Mouse (Mus musculus) neural tube, embryonic 12.5 days (tissue): ENCODE results near the gene Abcb8. TPM values are rescaled to one million over a fixed set of nuclear protein-coding genes. Genes with fewer than 3 reads are reported as not detected.

Experiments used
- ATAC-seq: fragments of 200-750 bp; cut with Nextera tagmentation; 2 replicates; pipeline ENCODE4 v1.8.0; 2017; ENCODE audit warnings: low read depth, mild to moderate bottlenecking, moderate TSS enrichment, moderate library complexity; ENCODE audit not compliant: low FRiP score
- H3K27ac ChIP-seq: fragments of 300-500 bp; sonication (generic); 2 replicates; pipeline ENCODE4 v1.5.1; 2016
- H3K27me3 ChIP-seq: fragments of 300-500 bp; sonication (generic); replicated peaks from 2 replicates; pipeline ENCODE4 v1.6.1; 2016; ENCODE audit warnings: mild to moderate bottlenecking
- H3K36me3 ChIP-seq: fragments of 300-500 bp; sonication (generic); 2 replicates; pipeline ENCODE4 v1.6.1; 2016; ENCODE audit warnings: mild to moderate bottlenecking
- H3K4me1 ChIP-seq: fragments of 300-500 bp; sonication (generic); 2 replicates; pipeline ENCODE4 v1.6.1; 2016
- H3K4me2 ChIP-seq: fragments of 300-500 bp; sonication (generic); replicated peaks from 2 replicates; pipeline ENCODE4 v1.6.1; 2016; ENCODE audit warnings: mild to moderate bottlenecking
- H3K4me3 ChIP-seq: fragments of 300-500 bp; sonication (generic); 2 replicates; pipeline ENCODE4 v1.5.1; 2016
- H3K9ac ChIP-seq: fragments of 300-500 bp; sonication (generic); 2 replicates; pipeline ENCODE4 v1.6.1; 2016; ENCODE audit warnings: mild to moderate bottlenecking
- H3K9me3 ChIP-seq: fragments of 300-500 bp; sonication (generic); 2 replicates; pipeline ENCODE4 v1.6.1; 2016; ENCODE audit warnings: mild to moderate bottlenecking
- WGBS: fragments of 180-500 bp; shearing (Covaris S2); methylation state at CpG from one replicate; pipeline ENCODE4 v1.1.7; 2016; 5-methylcytosine and 5-hydroxymethylcytosine counted together
- polyA plus RNA-seq: library from polyadenylated mRNA; unstranded; fragments of >200 nt; fragmentation: Nextera tagmentation; extraction: Ambion mirVana; gene quantifications from 2 replicates; pipeline ENCODE4 v1.2.1, GENCODE M21; 2016

The Abcb8 gene
- polyA plus RNA-seq, 1 experiment from 2014 or later = 52.7 TPM

DNA sequence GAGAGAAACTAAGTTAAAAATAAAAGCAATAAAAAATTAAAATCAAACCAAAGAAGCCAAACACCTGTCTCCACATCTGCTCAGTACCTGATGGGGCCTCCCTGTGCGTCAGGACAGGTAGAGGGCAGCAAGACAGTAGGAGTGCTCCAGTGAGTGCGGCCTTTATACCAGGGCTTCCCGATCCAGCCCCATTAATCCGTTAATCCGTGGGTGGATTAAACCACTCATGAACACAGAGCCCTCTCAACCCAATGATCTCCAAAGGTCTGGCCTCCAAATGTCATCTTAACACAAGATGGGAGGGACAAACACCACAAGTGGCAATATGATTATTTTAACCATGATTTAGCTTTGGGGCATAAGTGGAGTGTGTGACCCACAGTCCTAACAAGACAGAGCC lies 19.7 kb upstream of the Abcb8 start:
- Histone ChIP-seq H3K9ac (no peak overlapping the region), H3K36me3 (no peaks in the 10 kb centered on the region), H3K4me3 (no peak overlapping the region), H3K27ac (no peak overlapping the region), H3K9me3 (no peaks in the 10 kb centered on the region), H3K4me2 (no peak overlapping the region), H3K27me3 (no peaks in the 10 kb centered on the region), H3K4me1 (no peaks in the 10 kb centered on the region)
- ATAC-seq = no peak
- 78% methylated on average over 5 of the region's 5 CpGs for WGBS

DNA sequence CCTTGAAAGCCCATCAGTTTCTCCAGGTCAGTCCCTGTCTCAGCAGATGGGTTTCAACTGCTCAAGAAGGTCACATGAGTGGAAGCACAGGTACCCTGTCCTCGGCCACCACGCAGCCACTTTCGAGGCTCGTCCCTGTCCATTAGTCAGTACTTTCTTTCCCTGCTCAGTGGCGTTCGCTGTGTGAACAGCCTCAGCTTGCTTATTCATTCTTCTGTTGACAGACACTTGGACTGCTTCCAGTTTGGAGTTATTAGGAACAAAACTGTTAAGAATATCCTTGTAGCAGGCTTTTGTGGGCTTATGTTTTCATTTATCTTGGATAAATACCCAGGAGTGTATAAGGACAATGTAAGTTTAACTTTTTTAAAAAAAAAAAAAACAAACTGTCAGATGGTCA lies 19.2 kb upstream of the Abcb8 start:
- no peaks in the 10 kb centered on the region for H3K27me3 ChIP-seq
- H3K9me3 ChIP-seq = no peaks in the 10 kb centered on the region
- no peaks in the 10 kb centered on the region for H3K36me3 ChIP-seq
- H3K4me1 ChIP-seq = no peaks in the 10 kb centered on the region
- H3K4me3 ChIP-seq = no peak overlapping the region
- ATAC-seq = no peak
- H3K4me2 ChIP-seq = no peak overlapping the region
- H3K9ac ChIP-seq = no peak overlapping the region
- WGBS = 79% methylated on average over 6 of the region's 6 CpGs
- no peak overlapping the region for H3K27ac ChIP-seq

DNA sequence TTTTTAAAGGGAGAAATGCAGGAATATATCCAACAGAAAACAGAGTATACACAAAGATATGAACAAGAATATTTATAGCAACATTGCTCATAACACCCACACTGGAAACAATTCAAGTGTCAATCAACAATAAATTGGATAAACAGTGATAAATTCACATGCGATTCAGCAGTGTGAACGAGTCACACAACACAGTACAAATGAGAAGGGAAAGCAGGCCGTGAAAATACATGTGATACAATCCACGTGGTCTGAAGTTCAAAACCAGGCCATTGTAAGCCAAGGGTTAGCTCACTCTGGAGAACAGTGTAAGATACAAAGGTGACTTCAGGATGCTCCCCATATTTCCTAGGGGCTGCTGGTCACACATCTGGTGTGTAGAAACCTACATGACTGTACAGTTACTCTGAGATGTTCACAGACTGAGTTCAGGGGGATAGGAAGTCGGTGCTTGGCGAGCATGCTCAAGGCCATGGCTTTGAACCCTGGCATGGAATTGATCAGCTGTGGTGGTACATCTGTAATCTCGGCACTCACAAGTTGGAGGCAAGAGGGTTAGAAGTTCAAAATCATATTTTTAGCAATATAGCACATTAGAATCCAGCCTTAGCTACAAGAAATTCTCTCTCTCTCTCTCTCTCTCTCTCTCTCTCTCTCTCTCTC lies 18.7 kb upstream of the Abcb8 start:
- no peak overlapping the region for H3K4me2 ChIP-seq
- H3K9me3 ChIP-seq = no peaks in the 10 kb centered on the region
- no peak overlapping the region for H3K9ac ChIP-seq
- no peak overlapping the region for H3K27ac ChIP-seq
- H3K4me3 ChIP-seq = no peak overlapping the region
- no peaks in the 10 kb centered on the region for H3K4me1 ChIP-seq
- no peaks in the 10 kb centered on the region for H3K36me3 ChIP-seq
- ATAC-seq = no peak
- WGBS = 85% methylated on average over 7 of the region's 7 CpGs
- H3K27me3 ChIP-seq = no peaks in the 10 kb centered on the region

DNA sequence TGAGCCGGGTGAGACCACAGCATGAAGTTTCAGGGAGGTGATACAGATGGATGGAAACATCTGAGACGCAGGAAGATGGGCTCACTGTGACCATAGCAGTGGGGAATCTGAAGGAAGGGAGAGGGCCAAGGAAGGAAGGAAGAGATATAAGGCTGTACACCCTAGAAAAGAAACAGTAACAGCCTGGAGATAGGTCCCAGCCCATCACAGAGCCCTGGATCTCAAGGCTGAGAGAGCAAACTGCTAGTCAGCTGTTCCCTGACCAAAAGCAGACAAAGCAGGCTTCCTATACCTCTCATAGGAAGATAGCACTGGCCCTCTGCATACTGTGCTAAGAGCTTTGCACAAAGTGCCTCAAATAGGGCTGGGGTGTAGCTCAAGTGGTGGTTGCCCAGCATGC lies 14.8 kb upstream of the Abcb8 start:
- Histone ChIP-seq H3K4me3 (no peak overlapping the region), H3K9me3 (no peaks in the 10 kb centered on the region), H3K4me2 (no peak overlapping the region), H3K27me3 (0 out of 2 replicates have a peak, but pooled peaks cover 3% of the 10 kb centered on the region), H3K4me1 (peaks cover 8% of the 10 kb centered on the region), H3K36me3 (no peaks in the 10 kb centered on the region), H3K27ac (no peak overlapping the region), H3K9ac (no peak overlapping the region)
- 79% methylated on average over 2 of the region's 2 CpGs for WGBS
- no peak for ATAC-seq

DNA sequence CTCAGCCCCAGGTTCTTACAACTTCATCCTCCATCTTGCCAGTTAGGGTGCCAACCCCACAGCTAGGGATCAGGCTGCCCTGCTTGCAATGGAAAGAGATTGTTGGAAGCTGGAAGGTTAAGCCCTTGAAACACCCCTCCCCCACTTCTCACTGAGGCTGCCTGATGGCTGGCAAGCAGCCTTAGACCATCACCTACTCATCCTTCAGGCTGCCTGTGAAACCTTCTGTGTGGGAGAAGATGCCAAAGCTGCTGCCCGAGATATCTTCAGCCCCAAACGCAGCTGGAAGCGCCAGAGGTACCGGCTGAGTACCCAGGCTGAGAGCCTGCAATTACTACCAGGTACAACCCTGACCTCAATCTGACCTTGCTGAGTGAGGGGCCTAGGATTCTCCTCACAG lies 14.0 kb upstream of the Abcb8 start:
- ATAC-seq = no peak
- no peaks in the 10 kb centered on the region for H3K36me3 ChIP-seq
- no peak overlapping the region for H3K4me3 ChIP-seq
- H3K9me3 ChIP-seq = no peaks in the 10 kb centered on the region
- H3K4me1 ChIP-seq = peaks cover 11% of the 10 kb centered on the region
- H3K27ac ChIP-seq = no peak overlapping the region
- 0 out of 2 replicates have a peak, but pooled peaks cover 3% of the 10 kb centered on the region for H3K27me3 ChIP-seq
- H3K4me2 ChIP-seq = no peak overlapping the region
- no peak overlapping the region for H3K9ac ChIP-seq
- WGBS = 79% methylated on average over 4 of the region's 4 CpGs

DNA sequence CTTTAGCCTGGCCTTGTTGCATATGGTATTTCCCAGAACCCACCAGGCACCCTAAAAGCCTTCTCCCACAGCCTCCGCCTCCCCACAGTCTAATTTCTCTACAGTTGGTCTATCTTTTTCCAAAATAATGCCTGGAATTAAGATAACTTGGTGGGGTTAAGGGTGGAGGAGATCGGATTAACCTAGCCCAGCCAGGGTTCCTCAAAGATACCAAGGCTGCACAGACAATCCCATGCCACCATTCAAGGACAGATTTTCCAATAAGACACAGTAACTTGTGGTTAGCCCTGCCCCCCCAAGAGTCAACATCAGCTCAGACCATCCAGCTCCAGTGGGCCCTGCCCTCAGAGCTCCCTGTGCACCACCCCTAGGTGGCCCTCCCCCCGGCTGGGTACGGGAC lies 13.0 kb upstream of the Abcb8 start:
- Histone ChIP-seq H3K27ac (no peak overlapping the region), H3K9ac (no peak overlapping the region), H3K4me3 (no peak overlapping the region), H3K9me3 (no peaks in the 10 kb centered on the region), H3K4me2 (no peak overlapping the region), H3K27me3 (peaks cover 9% of the 10 kb centered on the region; the same call in 1 of the 2 replicates), H3K4me1 (peaks cover 11% of the 10 kb centered on the region), H3K36me3 (no peaks in the 10 kb centered on the region)
- ATAC-seq = no peak
- WGBS = 95% methylated on average over 4 of the region's 4 CpGs

DNA sequence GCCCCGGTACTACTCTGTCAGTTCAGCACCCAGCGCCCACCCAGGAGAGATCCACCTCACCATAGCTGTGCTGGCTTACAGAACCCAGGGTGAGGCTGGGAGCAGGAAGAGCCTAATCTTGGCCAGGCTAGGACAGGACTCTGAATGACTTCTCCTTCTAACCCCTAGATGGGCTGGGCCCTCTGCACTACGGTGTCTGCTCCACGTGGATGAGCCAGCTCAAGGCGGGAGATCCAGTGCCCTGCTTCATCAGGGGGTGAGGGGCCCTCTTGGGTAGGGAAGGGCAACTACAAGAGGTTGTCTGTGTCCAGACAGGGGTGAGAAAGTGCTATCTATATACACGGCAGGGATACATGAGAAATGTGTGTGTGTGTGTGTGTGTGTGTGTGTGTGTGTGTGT lies 12.0 kb upstream of the Abcb8 start:
- whole genome bisulfite sequencing = 76% methylated on average over 6 of the region's 6 CpGs
- H3K9me3 ChIP-seq = no peaks in the 10 kb centered on the region
- peaks cover 11% of the 10 kb centered on the region for H3K4me1 ChIP-seq
- no peak overlapping the region for H3K9ac ChIP-seq
- no peaks in the 10 kb centered on the region for H3K36me3 ChIP-seq
- H3K27me3 ChIP-seq = peaks cover 19% of the 10 kb centered on the region
- H3K4me2 ChIP-seq = no peak overlapping the region
- H3K4me3 ChIP-seq = no peak overlapping the region
- no peak overlapping the region for H3K27ac ChIP-seq
- no peak for ATAC-seq

DNA sequence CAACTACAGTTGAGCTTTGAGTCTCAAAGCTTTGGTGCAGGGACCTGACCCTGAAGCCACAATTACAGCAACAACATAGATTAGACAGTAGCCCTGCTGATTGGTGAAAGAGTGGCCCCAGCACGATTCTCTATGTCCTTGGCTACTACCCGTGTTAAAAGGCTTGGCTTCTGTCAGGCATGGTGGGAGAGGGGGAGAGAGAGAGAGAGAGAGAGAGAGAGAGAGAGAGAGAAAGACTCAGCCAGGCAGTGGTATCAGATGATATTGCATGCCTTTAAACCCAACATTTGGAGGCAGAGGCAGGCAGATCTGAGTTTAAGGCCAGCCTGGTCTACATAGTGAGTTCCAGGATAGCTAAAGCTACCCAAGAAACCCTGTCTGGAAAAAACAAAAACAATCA lies 11.5 kb upstream of the Abcb8 start:
- Histone ChIP-seq H3K27me3 (peaks cover 24% of the 10 kb centered on the region), H3K4me3 (no peak overlapping the region), H3K27ac (no peak overlapping the region), H3K9ac (no peak overlapping the region), H3K9me3 (no peaks in the 10 kb centered on the region), H3K4me2 (no peak overlapping the region), H3K4me1 (peaks cover 14% of the 10 kb centered on the region), H3K36me3 (no peaks in the 10 kb centered on the region)
- no peak for ATAC-seq
- WGBS = 68% methylated on average over 2 of the region's 2 CpGs

DNA sequence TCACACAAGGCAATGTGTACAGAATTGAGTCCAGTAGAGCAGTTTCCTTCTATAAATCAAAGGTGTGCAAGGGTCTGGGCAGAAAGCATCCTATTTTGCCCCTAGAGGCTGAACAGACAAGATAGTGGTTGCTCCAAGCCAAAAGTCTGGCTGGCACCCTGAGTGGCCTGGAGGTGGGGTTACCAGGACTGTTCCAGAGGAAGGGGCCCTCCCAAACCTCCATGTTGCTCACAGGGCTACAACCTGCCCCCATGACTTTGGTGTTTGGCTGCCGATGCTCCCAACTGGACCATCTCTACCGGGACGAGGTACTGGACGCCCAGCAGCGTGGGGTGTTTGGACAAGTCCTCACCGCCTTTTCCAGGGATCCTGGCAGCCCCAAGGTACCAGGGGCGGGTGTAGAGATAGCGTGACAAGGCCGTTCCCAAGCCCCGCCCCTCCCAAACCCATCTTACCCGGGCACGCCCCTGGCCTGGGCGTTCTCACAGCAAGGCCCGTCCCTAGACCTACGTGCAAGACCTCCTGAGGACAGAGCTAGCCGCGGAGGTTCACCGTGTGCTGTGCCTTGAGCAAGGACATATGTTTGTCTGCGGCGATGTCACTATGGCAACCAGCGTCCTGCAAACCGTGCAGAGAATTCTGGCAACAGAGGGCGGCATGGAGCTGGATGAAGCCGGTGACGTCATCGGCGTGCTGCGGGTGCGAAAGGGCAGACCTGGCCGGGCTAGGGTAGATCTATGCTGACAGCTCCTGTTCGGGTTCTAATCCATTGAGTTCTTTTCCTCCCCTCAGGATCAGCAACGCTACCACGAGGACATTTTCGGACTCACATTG lies 10.2 kb upstream of the Abcb8 start:
- Histone ChIP-seq H3K4me2 (peak overlapping the region; percentile 75), H3K4me3 (peak overlapping the region; percentile 45), H3K9me3 (no peaks in the 10 kb centered on the region), H3K4me1 (peaks cover 27% of the 10 kb centered on the region), H3K27ac (no peak overlapping the region; the same call in 1 of the 2 replicates), H3K36me3 (no peaks in the 10 kb centered on the region), H3K27me3 (peaks cover 37% of the 10 kb centered on the region), H3K9ac (peak overlapping the region; percentile 53)
- ATAC-seq = peak; percentile 87
- under 1% methylated on average over 34 of the region's 34 CpGs for WGBS

DNA sequence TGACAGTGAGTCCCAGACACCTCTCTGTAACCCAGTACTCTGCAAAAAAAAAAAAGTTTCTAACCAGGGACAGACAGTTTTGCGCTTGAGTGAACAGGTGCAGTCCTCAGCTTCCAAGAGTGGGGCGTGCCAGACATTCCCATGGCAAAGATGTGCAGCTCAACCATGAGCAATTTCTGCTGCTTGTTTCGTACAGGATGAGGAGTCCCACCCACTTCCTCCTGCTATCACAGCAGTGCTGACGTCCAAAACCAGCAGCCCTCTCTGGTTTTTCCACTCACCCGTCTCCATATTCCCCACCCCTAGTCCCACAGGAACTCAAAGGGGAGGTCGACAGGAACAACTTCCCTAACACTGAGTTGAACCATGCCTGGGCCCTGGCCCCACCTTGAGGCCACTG lies 9.1 kb upstream of the Abcb8 start:
- no peaks in the 10 kb centered on the region for H3K36me3 ChIP-seq
- peaks cover 30% of the 10 kb centered on the region for H3K4me1 ChIP-seq
- H3K27me3 ChIP-seq = peaks cover 42% of the 10 kb centered on the region
- no peak overlapping the region for H3K27ac ChIP-seq
- H3K9me3 ChIP-seq = no peaks in the 10 kb centered on the region
- H3K4me3 ChIP-seq = no peak overlapping the region
- H3K9ac ChIP-seq = no peak overlapping the region
- no peak for ATAC-seq
- no peak overlapping the region for H3K4me2 ChIP-seq
- 66% methylated on average over 6 of the region's 6 CpGs for WGBS

DNA sequence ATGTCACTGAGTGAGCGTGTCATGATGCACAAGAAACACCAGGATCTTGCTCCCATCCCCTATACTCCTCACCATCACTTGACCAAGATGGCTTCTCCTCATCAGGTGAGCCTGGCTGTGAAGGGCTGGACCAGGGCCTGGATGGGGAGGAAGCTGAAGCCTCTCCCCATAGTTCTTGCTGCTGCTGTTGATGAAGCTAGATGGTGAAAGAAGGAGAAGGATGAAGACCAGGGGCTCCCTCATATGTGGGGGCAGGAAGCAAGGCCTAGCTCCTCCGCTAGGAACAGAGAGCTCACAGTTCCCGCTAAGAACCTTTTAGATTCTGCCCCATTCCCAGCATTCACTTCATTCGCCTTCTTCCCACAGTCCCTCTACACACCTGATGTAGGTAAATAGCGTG lies 8.1 kb upstream of the Abcb8 start:
- peaks cover 30% of the 10 kb centered on the region for H3K4me1 ChIP-seq
- WGBS = 93% methylated on average over 5 of the region's 5 CpGs
- H3K9ac ChIP-seq = no peak overlapping the region
- no peak overlapping the region for H3K4me2 ChIP-seq
- peaks cover 42% of the 10 kb centered on the region for H3K27me3 ChIP-seq
- H3K4me3 ChIP-seq = no peak overlapping the region
- no peaks in the 10 kb centered on the region for H3K9me3 ChIP-seq
- ATAC-seq = no peak
- H3K27ac ChIP-seq = no peak overlapping the region
- H3K36me3 ChIP-seq = no peaks in the 10 kb centered on the region

DNA sequence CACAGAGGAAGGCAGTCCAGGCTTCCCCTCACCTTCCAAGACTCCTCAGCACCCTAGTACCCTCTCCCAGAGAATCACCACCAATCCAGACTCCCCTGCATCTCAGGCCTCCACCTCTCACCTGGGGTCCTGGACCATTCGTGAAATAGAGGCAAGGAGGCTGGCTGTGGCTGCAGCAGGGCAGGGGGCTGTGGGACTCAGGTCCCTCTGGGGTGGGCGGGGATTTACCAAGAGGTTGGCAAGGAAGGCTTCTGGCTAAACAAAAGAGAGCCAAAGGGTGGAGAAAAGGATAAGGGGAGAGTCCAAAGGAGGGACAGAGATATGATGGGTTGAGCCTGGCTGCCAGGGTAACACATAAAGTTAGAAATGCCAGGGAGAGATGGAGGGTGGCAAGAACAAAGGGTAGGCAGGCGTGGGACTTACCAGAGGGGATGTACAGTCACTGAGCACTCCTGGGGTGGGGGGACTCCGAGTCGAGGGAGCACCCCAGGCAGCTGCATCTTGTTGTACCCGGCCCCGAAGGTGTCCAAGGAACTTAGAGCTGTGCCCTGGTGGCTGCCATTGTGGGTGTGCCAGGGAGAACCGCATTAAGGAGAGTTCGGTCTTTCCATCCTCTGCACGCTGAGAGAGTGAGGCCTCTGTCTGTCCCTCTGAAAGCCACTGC lies 7.4 kb upstream of the Abcb8 start:
- Histone ChIP-seq H3K9me3 (no peaks in the 10 kb centered on the region), H3K27ac (no peak overlapping the region), H3K27me3 (peaks cover 42% of the 10 kb centered on the region), H3K4me2 (no peak overlapping the region), H3K4me1 (peaks cover 30% of the 10 kb centered on the region), H3K9ac (no peak overlapping the region), H3K36me3 (no peaks in the 10 kb centered on the region), H3K4me3 (no peak overlapping the region)
- WGBS = 84% methylated on average over 10 of the region's 10 CpGs
- no peak for ATAC-seq
